Mouse (Mus musculus): ENCODE measurements around the gene Mpnd. TPM values are rescaled to one million over a fixed set of nuclear protein-coding genes. Genes with fewer than 3 reads are reported as not detected.
"Not testable (repeated sequence)": the region's sequence is repeated elsewhere in the genome, so short reads cannot be mapped to it uniquely, and the experiment has no call there.

The Mpnd gene
- polyA plus RNA-seq, 1 experiment, result 142 TPM

- Histone ChIP-seq H3K4me3 (ENCODE audit: insufficient read depth, low read length) (no peak overlapping the region), H3K4me1 (ENCODE audit: control insufficient read depth, insufficient read depth, low read length) (no peaks in the 10 kb centered on the region), H3K27ac (ENCODE audit: insufficient read depth, low read length) (no peak overlapping the region)
- TF ChIP-seq POLR2A (IDR thresholded peaks at IDR 0.05; ENCODE audit: extremely low read depth, insufficient read depth, low read length), result no peak
- no peak for TF ChIP-seq CTCF (IDR thresholded peaks at IDR 0.05; ENCODE audit: extremely low read depth, insufficient read depth, low read length)
These were observed 45.9 kb downstream of the Mpnd start for GRCm38 (mm10) chr17:56051369-56051768.

GRCm38 (mm10) chr17:56054938-56055337 lies 49.4 kb downstream of the Mpnd start:
- TF ChIP-seq POLR2A (IDR thresholded peaks at IDR 0.05; ENCODE audit: extremely low read depth, insufficient read depth, low read length) (no peak), CTCF (IDR thresholded peaks at IDR 0.05; ENCODE audit: extremely low read depth, insufficient read depth, low read length) (no peak)
- H3K27ac ChIP-seq (ENCODE audit: insufficient read depth, low read length), result no peak overlapping the region
- no peak overlapping the region for H3K4me3 ChIP-seq (ENCODE audit: insufficient read depth, low read length)
- no peaks in the 10 kb centered on the region for H3K4me1 ChIP-seq (ENCODE audit: control insufficient read depth, insufficient read depth, low read length)

- Histone ChIP-seq H3K27ac (ENCODE audit: insufficient read depth, low read length) (no peak overlapping the region), H3K4me3 (ENCODE audit: insufficient read depth, low read length) (no peak overlapping the region), H3K4me1 (ENCODE audit: control insufficient read depth, insufficient read depth, low read length) (no peaks in the 10 kb centered on the region)
- no peak for TF ChIP-seq CTCF (IDR thresholded peaks at IDR 0.05; ENCODE audit: extremely low read depth, insufficient read depth, low read length)
- TF ChIP-seq POLR2A (IDR thresholded peaks at IDR 0.05; ENCODE audit: extremely low read depth, insufficient read depth, low read length), result no peak
These were observed 50.6 kb downstream of the Mpnd start for GRCm38 (mm10) chr17:56055945-56056678.

GRCm38 (mm10) chr17:56057381-56058120 lies 52.0 kb downstream of the Mpnd start:
- Histone ChIP-seq H3K27ac (ENCODE audit: insufficient read depth, low read length) (no peak overlapping the region), H3K4me3 (ENCODE audit: insufficient read depth, low read length) (no peak overlapping the region), H3K4me1 (ENCODE audit: control insufficient read depth, insufficient read depth, low read length) (no peaks in the 10 kb centered on the region)
- no peak for TF ChIP-seq CTCF (IDR thresholded peaks at IDR 0.05; ENCODE audit: extremely low read depth, insufficient read depth, low read length)
- TF ChIP-seq POLR2A (IDR thresholded peaks at IDR 0.05; ENCODE audit: extremely low read depth, insufficient read depth, low read length), result no peak

- Histone ChIP-seq H3K4me1 (ENCODE audit: control insufficient read depth, insufficient read depth, low read length) (no peaks in the 10 kb centered on the region), H3K4me3 (ENCODE audit: insufficient read depth, low read length) (no peak overlapping the region), H3K27ac (ENCODE audit: insufficient read depth, low read length) (no peak overlapping the region)
- TF ChIP-seq POLR2A (IDR thresholded peaks at IDR 0.05; ENCODE audit: extremely low read depth, insufficient read depth, low read length) (no peak), CTCF (IDR thresholded peaks at IDR 0.05; ENCODE audit: extremely low read depth, insufficient read depth, low read length) (no peak)
These were observed 56.6 kb downstream of the Mpnd start for GRCm38 (mm10) chr17:56062081-56062480.

DNA sequence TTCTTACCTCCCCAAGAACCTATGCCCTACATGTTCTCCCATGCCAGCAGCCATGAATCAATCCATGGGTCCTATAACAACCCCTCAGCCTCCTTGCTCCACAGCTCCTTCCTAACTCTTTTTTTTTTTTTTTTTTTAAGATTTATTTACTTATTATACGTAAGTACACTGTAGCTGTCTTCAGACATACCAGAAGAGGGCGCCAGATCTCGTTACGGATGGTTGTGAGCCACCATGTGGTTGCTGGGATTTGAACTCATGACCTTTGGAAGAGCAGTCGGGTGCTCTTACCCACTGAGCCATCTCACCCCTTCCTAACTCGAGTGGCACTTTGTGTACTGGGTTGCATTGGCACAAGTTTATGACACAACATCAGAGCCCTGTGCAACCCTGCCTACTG lies 60.2 kb downstream of the Mpnd start:
- H3K4me1 ChIP-seq (ENCODE audit: control insufficient read depth, insufficient read depth, low read length); H3K4me3 ChIP-seq (ENCODE audit: insufficient read depth, low read length); H3K27ac ChIP-seq (ENCODE audit: insufficient read depth, low read length): not testable (repeated sequence)

Other genes starting within 250 kb of the Mpnd start
- gene Zfp119a, start 126.8 kb upstream of the Mpnd start, polyA plus RNA-seq (2012; rRNA removed), result 3.0 and 3.8 TPM in 2 replicates
- gene Zfp959, start 113.6 kb upstream of the Mpnd start, polyA plus RNA-seq (2012; rRNA removed), result 5.6 and 6.0 TPM in 2 replicates
- 2.5 and 3.2 TPM in 2 replicates for gene Zfp119b, start 56.2 kb upstream of the Mpnd start, polyA plus RNA-seq (2012; rRNA removed)
- gene Ebi3, start 53.1 kb upstream of the Mpnd start, polyA plus RNA-seq (2012; rRNA removed), result 2.1 and 2.3 TPM in 2 replicates
- 9.1 and 11.0 TPM in 2 replicates for gene Yju2, start 46.6 kb upstream of the Mpnd start, polyA plus RNA-seq (2012; rRNA removed)
- gene Shd, start 35.2 kb upstream of the Mpnd start, polyA plus RNA-seq (2012; rRNA removed), result 74.8 and 83.5 TPM in 2 replicates
- 76.7 and 91.0 TPM in 2 replicates for gene Fsd1, start 19.2 kb upstream of the Mpnd start, polyA plus RNA-seq (2012; rRNA removed)
- gene Stap2, start 127 bp upstream of the Mpnd start, polyA plus RNA-seq (2012; rRNA removed), result 6.0 TPM in 2 replicates
- 56.5 and 59.4 TPM in 2 replicates for gene Sh3gl1, start 30.9 kb downstream of the Mpnd start, polyA plus RNA-seq (2012; rRNA removed)
- gene Chaf1a, start 34.7 kb downstream of the Mpnd start, polyA plus RNA-seq (2012; rRNA removed), result 2.6 and 2.8 TPM in 2 replicates
- 109 and 120 TPM in 2 replicates for gene Ubxn6, start 69.3 kb downstream of the Mpnd start, polyA plus RNA-seq (2012; rRNA removed)
- gene Hdgfl2, start 73.9 kb downstream of the Mpnd start, polyA plus RNA-seq (2012; rRNA removed), result 126 and 148 TPM in 2 replicates
- 0.73 and 1.2 TPM in 2 replicates for gene Plin4, start 104.1 kb downstream of the Mpnd start, polyA plus RNA-seq (2012; rRNA removed)
- 0.55 and 0.67 TPM in 2 replicates for gene Plin5, start 111.9 kb downstream of the Mpnd start, polyA plus RNA-seq (2012; rRNA removed)
- 2.6 and 3.1 TPM in 2 replicates for gene Lrg1, start 116.3 kb downstream of the Mpnd start, polyA plus RNA-seq (2012; rRNA removed)
- 87.3 and 88.9 TPM in 2 replicates for gene Sema6b, start 134.6 kb downstream of the Mpnd start, polyA plus RNA-seq (2012; rRNA removed)
- gene Tnfaip8l1, start 156.8 kb downstream of the Mpnd start, polyA plus RNA-seq (2012; rRNA removed), result 7.5 and 8.5 TPM in 2 replicates
- 43.3 and 45.8 TPM in 2 replicates for gene Mydgf, start 178.2 kb downstream of the Mpnd start, polyA plus RNA-seq (2012; rRNA removed)
- 51.2 and 52.0 TPM in 2 replicates for gene Dpp9, start 213.2 kb downstream of the Mpnd start, polyA plus RNA-seq (2012; rRNA removed)